Mouse (Mus musculus) heart, postnatal 36 days (tissue): ENCODE measurements around the gene Olfr559. TPM values are rescaled to one million over a fixed set of nuclear protein-coding genes. Genes with fewer than 3 reads are reported as not detected.

ENCODE experiments used
- DNase-seq, 2 experiments: peaks; one replicate each; pipeline ENCODE4 v3.0.0; 2021 to 2022
- intact Hi-C: fragments of 180-260 bp; cut with DNase I; formaldehyde crosslinking; loops from one replicate; pipeline ENCODE4 v1.15.1; 2025
- total RNA-seq, 2 experiments: library from RNA; stranded (reverse); gene quantifications; 2 replicates each; pipeline ENCODE4 v1.2.3; 2021

The Olfr559 gene
- total RNA-seq: not detected

DNA sequence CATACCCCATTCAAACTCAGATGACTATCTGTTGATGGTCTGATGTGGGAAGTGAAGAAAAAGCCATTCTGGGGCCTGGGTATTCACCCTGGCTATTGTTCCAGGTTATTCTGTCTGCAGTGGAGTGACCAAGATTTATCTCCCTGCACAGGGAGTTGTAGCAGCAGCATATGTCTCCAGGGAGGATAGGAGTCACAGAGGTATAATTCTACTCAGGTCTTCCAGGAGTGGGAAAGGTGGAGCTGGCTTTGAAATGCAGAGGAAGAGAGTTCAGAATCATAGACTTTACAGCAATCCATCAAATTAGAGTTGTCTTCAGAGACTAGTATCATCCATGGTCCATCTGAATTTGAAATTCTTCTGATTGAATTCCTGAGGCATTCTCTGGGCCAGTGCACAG, at the start of gene Olfr559:
TSS of gene Olfr559 (minus strand) at position 101 of the 400 bp plus-strand sequence.
- DNase-seq: no peak
- intact Hi-C loops: no loop called here

DNA sequence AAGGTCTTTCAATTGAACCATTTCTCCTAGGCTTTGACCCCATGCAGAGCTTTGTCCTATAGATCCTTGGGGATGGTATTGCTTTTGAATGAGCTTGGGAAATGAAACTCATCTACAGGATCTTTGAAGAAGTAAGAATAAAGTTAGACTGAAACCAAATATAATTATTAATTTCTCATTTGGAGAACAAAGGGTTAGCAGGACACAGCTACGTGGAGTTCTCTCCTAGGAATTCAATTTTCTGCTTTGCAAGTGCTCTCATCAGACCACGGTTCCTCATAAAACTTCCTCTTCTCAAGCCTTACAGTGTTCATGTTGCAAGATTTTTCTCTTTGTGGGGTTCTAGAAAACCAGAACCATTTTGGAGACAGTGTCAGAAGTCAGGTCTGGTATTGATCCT, 43.6 kb upstream of the Olfr559 start, which contains the start of gene Olfr561:
TSS of gene Olfr561 (plus strand) at position 301 of the 400 bp plus-strand sequence.
- intact Hi-C loops: no loop called here
- DNase-seq: no peak

GRCm38 (mm10) chr7:102759266-102759665, 32.0 kb upstream of the Olfr559 start, which contains the start of the genes Olfr560 and Olfr78:
Olfr560 (minus strand) TSS chr7:102759366.
Olfr78 (minus strand) TSS chr7:102759471.
- no peak for DNase-seq
- intact Hi-C loops: loop anchor here (10.0 kb wide), 1 partner anchor 156 kb away; the partner anchor contains the start of gene Olfr571

DNA sequence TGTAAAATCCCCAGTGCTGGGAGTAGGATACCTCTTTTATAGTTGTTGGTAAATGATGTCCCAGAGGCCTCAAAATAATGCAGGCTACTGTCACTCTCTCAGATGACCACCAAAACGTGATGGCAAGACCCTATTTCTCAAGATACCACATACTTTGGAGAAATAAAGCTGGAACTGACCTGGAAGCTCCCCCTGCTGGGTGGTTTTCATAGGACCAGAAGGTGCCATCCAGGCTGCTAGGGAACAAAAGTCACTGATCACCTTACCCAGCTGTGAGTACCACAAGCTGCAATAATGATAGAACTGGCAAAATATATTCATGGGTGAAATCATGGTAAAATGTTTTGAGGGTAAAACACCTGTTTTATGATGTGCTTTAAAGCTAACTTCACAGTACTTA, 24.8 kb upstream of the Olfr559 start:
- peak in 1 of 2 experiments; percentile 6 for DNase-seq
- intact Hi-C loops: loop anchor here (2.0 to 10.0 kb wide), 3 partner anchors 87 to 239 kb away; partner anchors contain the start of genes Olfr556 and Olfr571

GRCm38 (mm10) chr7:102737705-102738104, 10.4 kb upstream of the Olfr559 start:
- DNase-seq: no peak
- intact Hi-C loops: no loop called here

DNA sequence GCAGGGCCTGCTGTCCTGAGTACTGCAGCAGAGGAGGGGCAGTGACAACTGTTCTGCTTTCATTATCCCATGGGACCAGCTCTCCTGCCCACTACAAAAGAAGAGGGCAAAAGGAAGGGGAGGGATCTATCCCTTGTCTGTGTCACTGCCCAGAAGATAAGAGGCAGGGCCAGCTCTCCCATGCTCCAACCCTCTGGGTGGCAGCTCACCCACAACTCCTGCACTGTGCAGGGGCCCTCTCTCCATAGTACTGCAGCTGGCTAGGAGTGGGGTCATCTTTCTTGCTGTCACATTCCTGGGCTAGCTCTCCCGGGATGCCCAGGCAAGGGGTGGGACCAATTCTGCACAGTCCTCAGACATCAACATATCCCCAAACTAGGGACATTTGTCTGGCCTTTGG, 6.5 kb upstream of the Olfr559 start:
- DNase-seq: no peak
- intact Hi-C loops: no loop called here

- no peak for DNase-seq
- intact Hi-C loops: no loop called here
Measured at GRCm38 (mm10) chr7:102718970-102719369, 8.3 kb downstream of the Olfr559 start, which contains the start of gene Olfr33. Olfr33 (minus strand) TSS chr7:102719070.

DNA sequence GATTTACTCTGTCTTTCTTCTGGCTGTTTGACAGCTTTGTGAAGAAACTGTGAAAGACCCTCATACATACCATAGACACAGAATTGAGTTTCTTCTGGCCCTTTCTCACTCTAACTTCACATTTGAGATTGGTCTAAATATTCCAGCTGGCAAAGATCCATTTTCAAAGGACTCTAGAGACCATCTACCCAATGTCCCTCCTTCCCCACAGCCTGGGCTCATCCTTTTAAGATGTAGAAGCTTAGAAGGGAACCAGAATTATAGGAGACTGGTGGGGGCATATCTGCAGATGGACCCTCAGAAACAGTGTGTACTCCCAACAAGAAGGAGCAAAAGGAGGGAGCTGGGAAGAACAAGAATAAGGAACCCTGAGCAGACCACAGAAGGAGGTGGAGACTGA, 25.4 kb downstream of the Olfr559 start, which contains the start of gene Olfr558:
TSS of gene Olfr558 (plus strand) at position 301 of the 400 bp plus-strand sequence.
- intact Hi-C loops: no loop called here
- DNase-seq: no peak

DNA sequence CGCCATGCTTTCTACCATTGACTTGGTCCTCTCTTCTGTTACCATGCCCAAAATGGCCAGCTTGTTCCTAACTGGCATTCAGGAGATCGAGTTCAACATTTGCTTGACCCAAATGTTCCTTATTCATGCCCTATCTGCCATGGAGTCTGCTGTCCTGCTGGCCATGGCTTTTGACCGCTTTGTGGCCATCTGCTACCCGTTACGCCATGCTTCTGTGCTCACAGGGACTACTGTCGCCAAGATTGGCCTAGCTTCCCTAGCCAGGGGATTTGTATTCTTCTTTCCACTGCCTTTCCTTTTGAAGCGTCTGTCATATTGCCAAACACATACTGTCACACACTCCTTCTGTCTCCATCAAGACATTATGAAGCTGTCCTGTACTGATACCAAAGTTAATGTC, 28.8 kb downstream of the Olfr559 start:
- intact Hi-C loops: loop anchor here (10.0 kb wide), 1 partner anchor 216 kb away; the partner anchor contains the start of gene Olfr571
- no peak for DNase-seq

- DNase-seq: peak; percentile 12 to 23
- intact Hi-C loops: loop anchor here (10.0 kb wide), 1 partner anchor 219 kb away; the partner anchor contains the start of gene Olfr571
Measured at GRCm38 (mm10) chr7:102695358-102696125, 31.7 kb downstream of the Olfr559 start, which contains the start of gene Olfr557. Olfr557 (plus strand) TSS chr7:102695910.

GRCm38 (mm10) chr7:102686944-102687501, 40.3 kb downstream of the Olfr559 start, which contains the start of gene Trim68:
Trim68 (minus strand) TSS chr7:102687327.
- intact Hi-C loops: no loop called here
- DNase-seq: peak; percentile 85 to 88

GRCm38 (mm10) chr7:102681916-102682315, 45.4 kb downstream of the Olfr559 start:
- intact Hi-C loops: loop anchor here (5.0 kb wide), 1 partner anchor 115 kb away; the partner anchor contains the start of gene Trim21
- no peak for DNase-seq

DNA sequence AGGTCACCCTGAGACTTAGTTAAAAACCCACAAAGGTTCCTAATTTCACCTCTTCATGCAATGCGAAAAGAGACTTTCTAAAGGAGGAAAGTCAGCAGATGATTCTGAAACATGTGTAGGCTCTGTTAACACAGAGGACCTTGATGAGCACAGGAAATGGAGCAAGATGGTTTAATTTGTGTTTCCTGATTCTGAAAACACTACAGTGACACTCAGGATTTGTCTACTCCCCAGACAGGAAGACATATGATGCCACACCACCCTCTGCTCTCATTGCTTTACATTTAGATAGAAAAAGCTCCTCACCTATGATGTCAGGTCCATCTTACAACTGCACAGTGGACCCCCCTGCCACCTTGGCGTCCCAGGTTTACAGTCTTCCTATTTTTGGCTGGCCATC, 51.1 kb downstream of the Olfr559 start:
- intact Hi-C loops: no loop called here
- DNase-seq: no peak

Other genes starting within 250 kb of the Olfr559 start
- gene Olfr543, start 245.8 kb downstream of the Olfr559 start, total RNA-seq: not detected
- not detected for gene Olfr544, start 239.2 kb downstream of the Olfr559 start, total RNA-seq
- not detected for gene Olfr545, start 227.9 kb downstream of the Olfr559 start, total RNA-seq
- not detected for gene Olfr547, start 192.7 kb downstream of the Olfr559 start, total RNA-seq
- gene Olfr548-ps1, start 186.6 kb downstream of the Olfr559 start, total RNA-seq: not detected
- gene Olfr549, start 177.6 kb downstream of the Olfr559 start, total RNA-seq: not detected
- gene Trim21, start 162.0 kb downstream of the Olfr559 start, total RNA-seq: 1 to 10 TPM; 5.2 to 7.0 TPM
- under 1 TPM in 1 of 2 experiments, not detected in 1; 0.08 TPM for gene Olfr550, start 156.0 kb downstream of the Olfr559 start, total RNA-seq
- not detected for gene Olfr551, start 135.6 kb downstream of the Olfr559 start, total RNA-seq
- under 1 TPM; 0.14 TPM for gene Olfr552, start 129.7 kb downstream of the Olfr559 start, total RNA-seq
- gene Olfr553, start 109.3 kb downstream of the Olfr559 start, total RNA-seq: not detected
- gene Olfr554, start 89.1 kb downstream of the Olfr559 start, total RNA-seq: not detected
- gene Olfr555, start 68.7 kb downstream of the Olfr559 start, total RNA-seq: not detected
- not detected for gene Olfr556, start 62.6 kb downstream of the Olfr559 start, total RNA-seq
- gene Trim68, start 40.2 kb downstream of the Olfr559 start, total RNA-seq: 1 to 10 TPM; 7.7 to 8.4 TPM
- not detected for gene Olfr557, start 31.6 kb downstream of the Olfr559 start, total RNA-seq
- gene Olfr558, start 25.3 kb downstream of the Olfr559 start, total RNA-seq: 1 to 10 TPM; 2.5 to 3.0 TPM
- not detected for gene Olfr33, start 8.4 kb downstream of the Olfr559 start, total RNA-seq
- not detected for gene Olfr560, start 31.9 kb upstream of the Olfr559 start, total RNA-seq
- under 1 TPM; 0.28 to 0.68 TPM for gene Olfr78, start 32.0 kb upstream of the Olfr559 start, total RNA-seq
- not detected for gene Olfr561, start 43.7 kb upstream of the Olfr559 start, total RNA-seq
- gene Olfr564, start 76.0 kb upstream of the Olfr559 start, total RNA-seq: not detected
- not detected for gene Olfr566, start 131.3 kb upstream of the Olfr559 start, total RNA-seq
- gene Olfr568, start 149.6 kb upstream of the Olfr559 start, total RNA-seq: not detected
- not detected for gene Olfr569, start 163.4 kb upstream of the Olfr559 start, total RNA-seq
- not detected for gene Olfr570, start 167.1 kb upstream of the Olfr559 start, total RNA-seq
- gene Olfr571, start 190.0 kb upstream of the Olfr559 start, total RNA-seq: not detected
- not detected for gene Olfr572, start 196.9 kb upstream of the Olfr559 start, total RNA-seq
- not detected for gene Olfr573-ps1, start 215.1 kb upstream of the Olfr559 start, total RNA-seq
- not detected for gene Olfr574, start 221.0 kb upstream of the Olfr559 start, total RNA-seq
- gene Olfr575, start 231.3 kb upstream of the Olfr559 start, total RNA-seq: not detected
- gene Olfr576, start 235.2 kb upstream of the Olfr559 start, total RNA-seq: not detected
- gene Olfr577, start 248.5 kb upstream of the Olfr559 start, total RNA-seq: not detected